In the genomic region with DNA sequence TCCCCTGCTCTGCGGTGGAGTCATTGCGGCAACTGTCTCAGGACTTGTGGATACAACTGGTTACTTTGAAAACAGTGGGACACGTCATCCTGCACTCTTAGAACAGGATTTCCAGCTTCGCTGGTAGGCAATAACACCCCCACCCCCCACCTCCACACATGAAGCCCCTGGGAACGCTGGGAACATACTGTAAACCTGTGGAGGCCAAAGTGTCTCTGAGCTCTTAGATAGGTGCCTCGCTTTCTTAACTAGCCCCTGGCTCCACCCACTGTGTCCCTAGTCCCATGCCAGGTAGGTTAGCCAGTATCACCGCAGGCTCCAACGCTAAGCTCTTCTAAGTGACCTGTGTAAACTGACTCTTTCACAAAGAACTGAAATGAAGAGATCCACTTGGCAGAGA, we compare ENCODE assay signal across 8 mouse cellular contexts.
DNase-seq lines count a peak whose midpoint lies in the region; ATAC-seq and TF ChIP-seq lines count a peak whose summit lies in the region.

No protein-coding gene starts in this region.

- no peak overlapping the region; the same call in 1 of the 2 replicates for H3K4me2 ChIP-seq in forebrain, embryonic 11.5 days (ENCODE audit: low read depth, low read length, severe bottlenecking)
- H3K4me2 ChIP-seq in forebrain, postnatal 0 days (ENCODE audit: low read depth): peak overlapping the region; percentile 67
- peak overlapping the region; percentile 80 for H3K4me2 ChIP-seq in kidney, embryonic 15.5 days

- H3K9me3 ChIP-seq in forebrain, embryonic 10.5 days: no peaks in the 10 kb centered on the region
- no peaks in the 10 kb centered on the region for H3K9me3 ChIP-seq in forebrain, embryonic 11.5 days (ENCODE audit: control insufficient read depth, low read length)
- H3K9me3 ChIP-seq in forebrain, postnatal 0 days (ENCODE audit: low read length): no peaks in the 10 kb centered on the region
- H3K9me3 ChIP-seq in kidney, embryonic 15.5 days (replicated peaks): no peaks in the 10 kb centered on the region

- no peak overlapping the region; the same call in 1 of the 2 replicates for H3K9ac ChIP-seq in forebrain, embryonic 11.5 days (ENCODE audit: low read length)
- H3K9ac ChIP-seq in forebrain, postnatal 0 days: peak overlapping the region; percentile 54
- peak overlapping the region; percentile 68 for H3K9ac ChIP-seq in kidney, embryonic 15.5 days

- ATAC-seq in forebrain, embryonic 11.5 days (replicated peaks; ENCODE audit: low FRiP score): no peak
- no peak for ATAC-seq in forebrain, postnatal 0 days
- ATAC-seq in kidney, embryonic 15.5 days (replicated peaks; ENCODE audit: low FRiP score): no peak
- no peak for ATAC-seq in CD4-positive, CD25-positive, alpha-beta regulatory T cell, adult 4 months

- TF ChIP-seq CTCF in forebrain, postnatal 0 days (IDR thresholded peaks at IDR 0.05; ENCODE audit: low read depth): no peak

- no peak for DNase-seq in forebrain, embryonic 10.5 days (ENCODE audit: extremely low spot score, low spot score)
- DNase-seq in forebrain, embryonic 11.5 days (ENCODE audit: low spot score): no peak
- DNase-seq in forebrain, postnatal 0 days: no peak
- DNase-seq in lung, postnatal 36 days: peak; percentile 76
- no peak for DNase-seq in ovary, postnatal 36 days (ENCODE audit: low spot score)
- DNase-seq in retina, postnatal 1 day: no peak

- no peaks in the 10 kb centered on the region for H3K36me3 ChIP-seq in forebrain, embryonic 10.5 days (replicated peaks)
- H3K36me3 ChIP-seq in forebrain, embryonic 11.5 days (ENCODE audit: control insufficient read depth, insufficient read depth, low read length): no peaks in the 10 kb centered on the region
- no peaks in the 10 kb centered on the region for H3K36me3 ChIP-seq in forebrain, postnatal 0 days (ENCODE audit: insufficient read depth)
- H3K36me3 ChIP-seq in kidney, embryonic 15.5 days: no peaks in the 10 kb centered on the region

- H3K27ac ChIP-seq in forebrain, embryonic 10.5 days: no peak overlapping the region; the same call in 1 of the 2 replicates
- H3K27ac ChIP-seq in forebrain, embryonic 11.5 days (ENCODE audit: low read depth, low read length): no peak overlapping the region
- peak overlapping the region; percentile 71 for H3K27ac ChIP-seq in forebrain, postnatal 0 days (ENCODE audit: low read depth, low read length)
- H3K27ac ChIP-seq in kidney, embryonic 15.5 days: peak overlapping the region; percentile 84; the same call in 1 of the 2 replicates

- peak overlapping the region; percentile 47; the same call in 1 of the 2 replicates for H3K4me3 ChIP-seq in forebrain, embryonic 10.5 days
- no peak overlapping the region for H3K4me3 ChIP-seq in forebrain, embryonic 11.5 days (ENCODE audit: low read depth, low read length)
- peak overlapping the region; percentile 36 for H3K4me3 ChIP-seq in forebrain, postnatal 0 days (ENCODE audit: low read depth, low read length)
- peak overlapping the region; percentile 53 for H3K4me3 ChIP-seq in kidney, embryonic 15.5 days (replicated peaks)

- H3K27me3 ChIP-seq in forebrain, embryonic 10.5 days (ENCODE audit: poor library complexity, severe bottlenecking): peaks cover 99% of the 10 kb centered on the region
- H3K27me3 ChIP-seq in forebrain, embryonic 11.5 days (ENCODE audit: control insufficient read depth, insufficient read depth, low read length): peaks cover 52% of the 10 kb centered on the region
- H3K27me3 ChIP-seq in forebrain, postnatal 0 days (ENCODE audit: insufficient read depth, low read length): no peaks in the 10 kb centered on the region
- no peaks in the 10 kb centered on the region for H3K27me3 ChIP-seq in kidney, embryonic 15.5 days

- peaks cover 19% of the 10 kb centered on the region for H3K4me1 ChIP-seq in forebrain, embryonic 10.5 days
- H3K4me1 ChIP-seq in forebrain, embryonic 11.5 days (replicated peaks; ENCODE audit: control insufficient read depth, insufficient read depth, low read length): peaks cover 10% of the 10 kb centered on the region; the same call in 1 of the 2 replicates
- 0 out of 2 replicates have a peak, but pooled peaks cover 9% of the 10 kb centered on the region for H3K4me1 ChIP-seq in forebrain, postnatal 0 days (ENCODE audit: insufficient read depth)
- H3K4me1 ChIP-seq in kidney, embryonic 15.5 days: peaks cover 45% of the 10 kb centered on the region

- 49% methylated on average over 8 of the region's 8 CpGs for WGBS in forebrain, embryonic 10.5 days
- WGBS in forebrain, embryonic 11.5 days: 54% methylated on average over 8 of the region's 8 CpGs
- WGBS in forebrain, postnatal 0 days: 52% methylated on average over 8 of the region's 8 CpGs
- WGBS in kidney, embryonic 15.5 days: 59% methylated on average over 8 of the region's 8 CpGs

Comparison
In these comparisons a context has a peak if more than half of its experiments do, and no peak if none do; other contexts are left out.
1. H3K27ac ChIP-seq: peak in forebrain, postnatal 0 days (single experiment) and kidney, embryonic 15.5 days (single experiment); none in forebrain, embryonic 10.5 days (single experiment) and forebrain, embryonic 11.5 days (single experiment).